Mouse (Mus musculus) hindbrain, embryonic 11.5 days (tissue): ENCODE measurements around the gene Psmb2. TPM values are rescaled to one million over a fixed set of nuclear protein-coding genes. Genes with fewer than 3 reads are reported as not detected.

Experiments
- ATAC-seq: fragments of 200-750 bp; cut with Nextera tagmentation; 2 replicates; pipeline ENCODE4 v1.8.0; 2017; ENCODE audit warnings: mild to moderate bottlenecking, moderate TSS enrichment, moderate library complexity; ENCODE audit not compliant: low FRiP score
- DNase-seq: peaks from one replicate; pipeline ENCODE4 v3.0.0-alpha.2; 2015; ENCODE audit warnings: low spot score
- H3K27ac ChIP-seq: fragments of 300-500 bp; sonication (generic); 2 replicates; pipeline ENCODE4 v1.5.1; 2014; ENCODE audit warnings: mild to moderate bottlenecking, low read depth, low read length
- H3K27me3 ChIP-seq: fragments of 300-500 bp; sonication (generic); 2 replicates; pipeline ENCODE4 v1.6.1; 2014; ENCODE audit warnings: mild to moderate bottlenecking, low read length, moderate library complexity, mixed read lengths; ENCODE audit not compliant: control insufficient read depth, insufficient read depth
- H3K36me3 ChIP-seq: fragments of 300-500 bp; sonication (generic); 2 replicates; pipeline ENCODE4 v1.6.1; 2014; ENCODE audit warnings: mild to moderate bottlenecking, low read length, moderate library complexity, mixed read lengths; ENCODE audit not compliant: control insufficient read depth, insufficient read depth
- H3K4me1 ChIP-seq: fragments of 300-500 bp; sonication (generic); replicated peaks from 2 replicates; pipeline ENCODE4 v1.6.1; 2014; ENCODE audit warnings: low read length, mixed read lengths; ENCODE audit not compliant: control insufficient read depth, insufficient read depth
- H3K4me2 ChIP-seq: fragments of 300-500 bp; sonication (generic); replicated peaks from 2 replicates; pipeline ENCODE4 v1.6.1; 2014; ENCODE audit warnings: mild to moderate bottlenecking, low read depth, low read length
- H3K4me3 ChIP-seq: fragments of 300-500 bp; sonication (generic); 2 replicates; pipeline ENCODE4 v1.5.1; 2014; ENCODE audit warnings: low read depth, low read length
- H3K9ac ChIP-seq: fragments of 300-500 bp; sonication (generic); 2 replicates; pipeline ENCODE4 v1.6.1; 2014; ENCODE audit warnings: low read depth, low read length
- H3K9me3 ChIP-seq: fragments of 300-500 bp; sonication (generic); 2 replicates; pipeline ENCODE4 v1.6.1; 2016; ENCODE audit warnings: low read length; ENCODE audit not compliant: control insufficient read depth
- WGBS: fragments of 180-500 bp; shearing (Covaris S2); extraction: QIAGEN DNeasy Blood & Tissue Kit; methylation state at CpG from one replicate; pipeline ENCODE4 v1.1.7; 2014; 5-methylcytosine and 5-hydroxymethylcytosine counted together
- polyA plus RNA-seq: library from polyadenylated mRNA; unstranded; fragments of >200 nt; fragmentation: Nextera tagmentation; extraction: Ambion mirVana; gene quantifications from 2 replicates; pipeline ENCODE4 v1.2.1, GENCODE M21; 2014

Psmb2 gene
- polyA plus RNA-seq, 1 experiment from 2014 or later, result 517 TPM

DNA sequence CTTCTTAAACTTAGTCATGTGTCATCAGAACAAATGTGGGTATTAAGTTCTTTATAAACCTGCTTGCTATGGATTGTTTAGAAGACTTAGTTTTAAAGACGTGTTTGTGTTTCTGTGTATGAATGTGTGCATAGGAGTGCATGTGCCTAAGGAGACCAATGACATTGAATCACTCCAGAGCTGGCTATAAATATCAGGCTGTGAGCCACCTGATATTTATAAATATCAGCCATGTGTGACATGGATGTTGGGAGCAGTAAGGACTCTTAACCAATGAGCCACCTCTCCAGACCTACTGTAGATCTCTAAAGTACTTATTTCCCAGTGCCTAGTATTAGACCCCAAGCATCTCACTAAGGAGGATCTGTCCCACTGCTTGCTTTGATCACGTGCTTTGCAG lies 12.0 kb downstream of the Psmb2 start:
- DNase-seq (no peak), ATAC-seq (no peak)
- WGBS, result 90% methylated on average over 2 of the region's 2 CpGs
- Histone ChIP-seq H3K9me3 (no peaks in the 10 kb centered on the region), H3K4me1 (no peaks in the 10 kb centered on the region), H3K9ac (no peak overlapping the region), H3K4me2 (no peak overlapping the region), H3K27ac (no peak overlapping the region), H3K4me3 (no peak overlapping the region), H3K27me3 (no peaks in the 10 kb centered on the region), H3K36me3 (peaks cover 5% of the 10 kb centered on the region)

DNA sequence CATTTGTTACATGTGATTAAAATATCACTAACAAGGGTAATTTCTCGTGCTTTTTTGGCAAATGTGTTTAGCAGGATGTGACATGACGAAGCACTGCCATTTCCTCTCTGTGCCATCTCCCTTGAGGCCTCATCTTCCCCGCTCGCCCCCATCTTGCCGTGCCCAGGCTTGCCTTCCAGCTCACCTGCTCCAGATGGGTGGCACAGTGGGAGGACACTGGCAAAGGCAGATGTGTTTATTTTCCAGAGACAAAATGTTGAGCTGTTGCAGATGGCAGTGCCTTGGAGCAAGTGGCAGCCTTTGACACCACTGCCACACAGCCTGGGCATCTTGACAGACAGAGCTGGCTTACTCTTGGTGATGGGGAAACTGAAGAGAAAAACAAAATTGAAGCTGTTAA lies 15.6 kb downstream of the Psmb2 start:
- H3K4me1 ChIP-seq, result no peaks in the 10 kb centered on the region
- WGBS, result 91% methylated on average over 5 of the region's 5 CpGs
- H3K9me3 ChIP-seq, result no peaks in the 10 kb centered on the region
- H3K27me3 ChIP-seq, result no peaks in the 10 kb centered on the region
- DNase-seq (no peak), ATAC-seq (no peak)
- no peak overlapping the region for H3K27ac ChIP-seq
- no peak overlapping the region for H3K4me2 ChIP-seq
- H3K36me3 ChIP-seq, result peaks cover 3% of the 10 kb centered on the region; the same call in 1 of the 2 replicates
- H3K4me3 ChIP-seq, result no peak overlapping the region
- H3K9ac ChIP-seq, result no peak overlapping the region

GRCm38 (mm10) chr4:126696908-126697307 lies 19.5 kb downstream of the Psmb2 start:
- Histone ChIP-seq H3K27me3 (no peaks in the 10 kb centered on the region), H3K9ac (no peak overlapping the region), H3K4me1 (no peaks in the 10 kb centered on the region), H3K36me3 (no peaks in the 10 kb centered on the region), H3K27ac (no peak overlapping the region), H3K4me3 (no peak overlapping the region), H3K4me2 (no peak overlapping the region), H3K9me3 (no peaks in the 10 kb centered on the region)
- 92% methylated on average over 4 of the region's 4 CpGs for WGBS
- DNase-seq (no peak), ATAC-seq (no peak)

DNA sequence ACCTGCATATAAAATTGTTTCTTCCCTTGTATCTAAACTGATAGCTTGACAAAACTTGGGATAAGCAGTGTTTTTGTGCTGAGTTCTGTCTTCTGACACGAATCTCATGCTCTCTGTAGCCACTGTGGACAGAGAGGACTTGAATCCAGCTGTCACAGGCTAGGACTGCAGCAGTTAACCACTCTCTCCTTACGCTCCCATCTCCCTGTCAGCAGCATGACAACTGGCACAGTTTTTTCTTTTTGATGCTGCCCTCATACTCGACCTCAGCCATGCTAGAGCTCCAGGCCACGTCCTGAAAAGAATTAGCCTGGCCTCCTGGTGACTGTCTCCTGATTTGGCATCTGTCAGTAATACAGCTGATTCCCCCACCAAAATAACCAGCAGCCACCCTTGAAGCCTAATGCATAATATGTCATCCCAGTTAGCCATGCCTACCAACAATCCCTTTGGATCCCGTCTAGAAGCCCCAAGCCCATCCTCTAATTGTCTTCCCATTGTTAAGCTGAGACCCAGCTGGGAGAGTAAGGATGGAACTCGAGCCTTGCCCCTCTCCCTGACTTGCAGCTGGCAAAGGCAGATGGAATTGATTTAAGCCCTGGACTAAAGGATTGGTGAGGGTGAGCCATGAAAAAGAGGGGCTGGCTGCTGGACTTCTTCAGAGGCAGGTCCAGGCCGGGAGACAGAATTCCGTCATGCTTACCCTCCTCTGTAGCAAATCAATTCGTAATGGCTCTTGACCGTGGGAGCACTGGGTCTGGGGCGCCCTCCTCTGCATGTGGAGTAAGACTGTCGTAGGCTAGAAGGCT lies 29.4 kb downstream of the Psmb2 start:
- H3K27ac ChIP-seq, result peak overlapping the region; percentile 67
- H3K4me2 ChIP-seq, result no peak overlapping the region
- WGBS, result 34% methylated on average over 12 of the region's 12 CpGs
- DNase-seq (peak; percentile 76), ATAC-seq (peak; percentile 94)
- no peaks in the 10 kb centered on the region; the same call in 1 of the 2 replicates for H3K36me3 ChIP-seq
- H3K27me3 ChIP-seq, result no peaks in the 10 kb centered on the region
- H3K4me1 ChIP-seq, result peaks cover 7% of the 10 kb centered on the region
- H3K4me3 ChIP-seq, result no peak overlapping the region
- no peaks in the 10 kb centered on the region for H3K9me3 ChIP-seq
- no peak overlapping the region for H3K9ac ChIP-seq

- no peak overlapping the region for H3K9ac ChIP-seq
- no peaks in the 10 kb centered on the region for H3K27me3 ChIP-seq
- 47% methylated on average over 5 of the region's 5 CpGs for WGBS
- no peaks in the 10 kb centered on the region for H3K9me3 ChIP-seq
- no peak for ATAC-seq
- no peaks in the 10 kb centered on the region; the same call in 1 of the 2 replicates for H3K36me3 ChIP-seq
- no peak overlapping the region for H3K27ac ChIP-seq
- no peak overlapping the region for H3K4me3 ChIP-seq
- H3K4me2 ChIP-seq, result no peak overlapping the region
- no peak for DNase-seq
- H3K4me1 ChIP-seq, result peaks cover 7% of the 10 kb centered on the region
These were observed 30.0 kb downstream of the Psmb2 start for GRCm38 (mm10) chr4:126707439-126707826.

GRCm38 (mm10) chr4:126732111-126732510 lies 54.7 kb downstream of the Psmb2 start:
- Histone ChIP-seq H3K9me3 (no peaks in the 10 kb centered on the region), H3K36me3 (no peaks in the 10 kb centered on the region), H3K9ac (no peak overlapping the region), H3K4me2 (peak overlapping the region; percentile 17; the same call in 1 of the 2 replicates), H3K4me1 (peaks cover 9% of the 10 kb centered on the region), H3K4me3 (no peak overlapping the region; the same call in 1 of the 2 replicates), H3K27ac (no peak overlapping the region), H3K27me3 (peaks cover 72% of the 10 kb centered on the region)
- 2% methylated on average over 18 of the region's 18 CpGs for WGBS
- ATAC-seq, result no peak
- DNase-seq, result peak; percentile 39

- Histone ChIP-seq H3K9ac (no peak overlapping the region), H3K36me3 (no peaks in the 10 kb centered on the region), H3K27ac (no peak overlapping the region), H3K4me2 (no peak overlapping the region; the same call in 1 of the 2 replicates), H3K4me1 (peaks cover 9% of the 10 kb centered on the region), H3K4me3 (no peak overlapping the region; the same call in 1 of the 2 replicates), H3K9me3 (no peaks in the 10 kb centered on the region), H3K27me3 (peaks cover 78% of the 10 kb centered on the region)
- 5% methylated on average over 26 of the region's 26 CpGs for WGBS
- DNase-seq, result peak; percentile 45
- no peak for ATAC-seq
These were observed 55.3 kb downstream of the Psmb2 start for GRCm38 (mm10) chr4:126732531-126733380.

DNA sequence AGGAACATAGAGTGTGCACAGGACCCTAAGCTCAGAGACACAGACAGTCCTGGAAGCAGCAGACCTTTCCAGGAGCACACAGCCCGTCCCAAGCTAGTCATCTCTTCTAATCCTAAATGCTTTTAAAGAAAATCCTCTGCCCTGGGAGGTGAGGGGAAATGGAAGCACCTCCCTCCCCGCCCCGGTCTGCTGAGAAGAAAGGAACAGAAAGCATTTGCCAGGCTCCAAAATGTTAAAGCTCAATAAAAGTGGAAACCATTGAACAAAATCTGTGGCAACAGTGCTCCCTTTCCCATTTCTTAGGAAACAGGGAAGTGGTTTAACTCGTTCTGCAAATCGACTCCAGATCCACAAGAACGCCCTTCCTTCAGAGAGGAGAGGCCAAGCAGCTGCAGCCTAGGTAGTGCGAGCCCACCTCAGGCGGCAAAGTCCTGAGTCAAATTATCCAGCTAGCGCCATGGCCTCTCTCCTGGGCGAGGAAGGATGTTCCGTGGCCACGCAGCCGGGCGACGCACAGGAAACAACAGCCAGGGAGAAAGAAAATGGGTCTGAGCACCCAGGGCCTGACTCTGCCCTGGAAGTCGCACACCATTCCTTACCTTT lies 56.7 kb downstream of the Psmb2 start:
- Histone ChIP-seq H3K27me3 (peaks cover 89% of the 10 kb centered on the region), H3K9me3 (no peaks in the 10 kb centered on the region), H3K27ac (no peak overlapping the region), H3K9ac (no peak overlapping the region), H3K4me3 (peak overlapping the region; percentile 22; the same call in 1 of the 2 replicates), H3K36me3 (no peaks in the 10 kb centered on the region), H3K4me1 (peaks cover 9% of the 10 kb centered on the region), H3K4me2 (no peak overlapping the region)
- DNase-seq (peak; percentile 41), ATAC-seq (no peak)
- WGBS, result 5% methylated on average over 16 of the region's 16 CpGs
